Mouse (Mus musculus): ENCODE measurements around the gene Sds.

Gene Sds

GRCm38 (mm10) chr5:120476296-120476695, at the start of gene Sds:
TSS of gene Sds (plus strand) at chr5:120476526.
- in situ Hi-C loops (cut with MboI) = no loop called here

DNA sequence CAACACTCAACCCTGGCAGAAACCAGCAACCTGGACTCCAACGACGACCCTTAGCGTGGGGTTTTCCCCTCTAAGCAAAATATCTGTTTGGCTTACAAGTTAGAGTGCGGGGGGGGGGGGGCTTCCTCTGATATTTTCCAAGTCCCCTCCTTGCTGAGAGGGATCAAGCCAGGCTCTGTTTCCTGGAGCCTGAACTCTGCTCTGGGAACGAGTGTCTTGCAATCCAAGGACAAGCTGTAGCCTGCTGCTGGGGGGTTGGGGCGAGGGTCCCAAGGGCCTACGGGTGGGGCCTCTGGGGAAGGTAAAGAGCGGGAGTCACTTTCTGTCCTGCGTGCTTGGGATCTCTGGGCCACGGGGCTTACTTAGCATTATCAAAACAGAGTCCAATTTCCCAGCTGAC, 49.8 kb upstream of the Sds start:
- in situ Hi-C loops (cut with MboI) = no loop called here

- in situ Hi-C loops (cut with MboI) = no loop called here
Observed at GRCm38 (mm10) chr5:120427451-120427938, 48.8 kb upstream of the Sds start.

DNA sequence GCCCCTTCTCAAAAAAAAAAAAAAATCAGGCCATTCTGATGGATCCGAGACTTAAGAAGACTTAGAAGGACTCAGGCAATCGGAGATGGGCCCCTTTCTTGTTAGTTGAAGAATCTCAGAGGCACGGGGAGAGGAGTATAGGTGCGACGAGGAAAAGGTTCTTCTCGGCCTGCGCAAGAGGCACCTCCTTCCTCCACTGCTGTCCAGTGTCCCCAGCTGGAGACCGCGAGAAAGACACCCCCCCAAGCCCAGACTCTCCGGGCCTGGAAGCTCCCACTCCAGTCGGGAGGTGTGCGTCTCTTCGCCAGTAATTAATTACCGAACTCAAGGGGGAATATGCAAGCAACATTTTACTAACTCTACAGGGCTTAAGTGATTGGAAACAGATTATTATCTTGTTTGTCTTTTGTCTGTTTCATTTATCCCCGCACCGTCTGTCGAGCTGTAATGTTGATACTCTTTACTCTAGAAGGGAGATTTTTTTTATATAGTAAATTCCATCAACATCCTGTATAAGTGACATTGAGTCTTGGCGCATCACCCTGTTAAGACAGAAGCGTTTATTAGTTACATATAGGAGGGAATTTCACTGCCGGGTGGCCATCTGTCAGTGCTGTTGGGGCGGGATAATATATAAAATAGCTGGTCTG, 48.0 kb upstream of the Sds start:
- in situ Hi-C loops (cut with MboI) = no loop called here

DNA sequence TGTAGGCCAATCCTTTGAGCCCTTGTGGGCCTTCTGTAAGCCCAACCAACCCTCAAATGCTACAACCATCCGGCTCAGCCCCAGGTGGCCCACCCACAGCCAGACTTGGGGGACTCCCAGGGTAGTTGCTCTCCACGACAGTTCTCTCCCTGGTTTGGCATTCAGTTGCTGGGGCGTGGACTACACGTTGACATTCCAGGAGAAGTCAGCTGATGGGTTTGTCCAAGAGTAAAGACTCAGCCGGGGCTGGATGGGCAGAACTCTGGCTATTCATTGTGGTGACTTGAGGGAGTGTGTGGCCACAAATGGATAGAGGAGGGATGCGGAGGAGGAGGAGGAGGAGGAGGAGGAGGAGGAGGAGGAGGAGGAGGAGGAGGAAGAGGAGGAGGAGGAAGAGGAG, 47.3 kb upstream of the Sds start:
- in situ Hi-C loops (cut with MboI) = no loop called here

GRCm38 (mm10) chr5:120429692-120430091, 46.6 kb upstream of the Sds start:
- in situ Hi-C loops (cut with MboI) = no loop called here

DNA sequence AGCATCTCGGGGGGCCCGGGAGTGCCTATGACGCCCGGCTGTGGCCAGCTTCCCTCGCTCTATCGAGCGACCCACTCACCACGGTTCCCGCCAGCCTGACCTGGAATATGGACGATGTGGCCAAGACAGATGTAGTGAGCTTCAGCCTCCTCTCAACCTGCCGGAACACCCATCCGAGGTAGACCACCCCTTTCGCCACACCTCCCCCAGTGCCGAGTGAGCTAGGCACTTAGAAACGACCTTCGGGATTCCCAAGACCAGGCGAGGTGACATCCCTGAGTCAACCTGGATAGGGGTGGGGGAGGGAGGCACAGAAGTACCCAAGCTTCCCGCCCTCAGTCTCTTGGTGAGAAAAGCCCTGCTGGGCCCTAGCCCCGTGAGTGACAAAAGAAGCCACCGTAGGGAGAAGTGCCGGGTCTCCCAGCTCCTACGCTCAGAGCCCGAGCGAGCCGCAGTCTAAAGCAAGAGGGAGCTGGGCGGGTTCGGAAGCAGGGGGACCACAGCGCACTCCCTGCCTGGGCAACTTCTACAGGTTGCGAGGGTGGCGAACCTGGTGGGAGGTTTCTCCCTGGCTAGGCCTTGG, 45.2 kb upstream of the Sds start:
- in situ Hi-C loops (cut with MboI) = no loop called here

DNA sequence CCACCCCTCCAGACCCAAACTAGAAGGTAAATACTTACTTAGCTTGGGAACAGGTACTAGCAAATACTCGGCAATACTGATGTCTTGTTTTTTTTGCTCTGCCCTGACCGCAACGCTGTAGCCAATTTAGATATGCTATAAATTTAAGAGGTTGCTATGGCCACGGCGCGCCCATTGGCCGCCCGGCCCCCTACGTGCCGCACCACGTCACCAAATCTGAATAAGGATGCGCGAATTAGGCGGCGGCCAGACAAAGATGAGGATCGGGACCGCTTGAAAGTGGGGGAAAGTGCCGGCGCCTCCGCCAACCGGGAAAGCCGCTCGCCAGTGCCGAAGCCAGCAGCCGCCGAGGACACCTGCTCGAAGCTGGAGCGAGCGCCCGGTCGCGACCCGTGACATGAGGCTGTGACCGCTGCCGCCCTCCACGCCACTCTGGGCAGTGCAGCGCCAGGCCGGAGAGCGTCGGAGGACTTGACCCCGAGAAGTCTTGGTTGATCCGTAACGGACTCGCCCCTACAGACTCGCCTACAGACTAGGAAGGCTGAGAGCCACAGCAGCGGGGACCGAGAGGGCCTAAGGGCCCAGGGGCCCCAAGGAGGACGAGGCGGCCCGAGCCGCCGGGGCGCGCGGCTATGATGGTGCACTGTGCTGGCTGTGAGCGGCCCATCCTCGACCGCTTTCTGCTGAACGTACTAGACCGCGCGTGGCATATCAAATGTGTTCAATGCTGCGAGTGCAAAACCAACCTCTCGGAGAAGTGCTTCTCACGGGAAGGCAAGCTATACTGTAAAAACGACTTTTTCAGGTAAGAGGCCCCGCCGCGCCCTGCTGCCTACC, 44.5 kb upstream of the Sds start, which contains the start of gene Lhx5:
TSS of gene Lhx5 (plus strand) at position 51 of the 837 bp plus-strand sequence.
- in situ Hi-C loops (cut with MboI) = no loop called here

DNA sequence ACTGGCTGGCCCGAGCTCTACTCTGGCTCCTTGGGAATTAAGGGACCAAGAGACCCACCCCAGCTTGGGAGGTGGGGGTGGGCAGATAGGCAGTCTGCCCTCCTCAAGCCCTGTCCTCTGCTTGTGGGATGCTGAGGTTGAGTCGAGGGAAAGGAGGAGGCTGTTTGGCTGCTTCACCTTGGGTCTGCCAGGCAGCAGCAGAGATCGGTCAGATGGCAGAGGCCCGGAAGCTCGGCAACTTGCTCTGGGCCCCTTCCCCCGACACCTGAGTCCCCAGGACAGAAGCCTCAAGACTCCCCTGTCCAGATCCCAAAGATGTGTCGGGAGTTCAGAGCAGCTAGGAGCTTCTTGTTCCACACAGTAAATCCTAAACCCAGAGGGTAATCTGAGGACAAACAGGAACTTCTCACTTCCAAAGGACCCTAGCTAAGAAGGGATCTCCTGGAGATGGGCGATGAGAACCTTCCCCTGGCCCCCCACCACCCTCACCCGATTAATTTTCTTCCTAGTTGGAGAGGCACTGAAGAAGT, 43.8 kb upstream of the Sds start:
- in situ Hi-C loops (cut with MboI) = no loop called here

DNA sequence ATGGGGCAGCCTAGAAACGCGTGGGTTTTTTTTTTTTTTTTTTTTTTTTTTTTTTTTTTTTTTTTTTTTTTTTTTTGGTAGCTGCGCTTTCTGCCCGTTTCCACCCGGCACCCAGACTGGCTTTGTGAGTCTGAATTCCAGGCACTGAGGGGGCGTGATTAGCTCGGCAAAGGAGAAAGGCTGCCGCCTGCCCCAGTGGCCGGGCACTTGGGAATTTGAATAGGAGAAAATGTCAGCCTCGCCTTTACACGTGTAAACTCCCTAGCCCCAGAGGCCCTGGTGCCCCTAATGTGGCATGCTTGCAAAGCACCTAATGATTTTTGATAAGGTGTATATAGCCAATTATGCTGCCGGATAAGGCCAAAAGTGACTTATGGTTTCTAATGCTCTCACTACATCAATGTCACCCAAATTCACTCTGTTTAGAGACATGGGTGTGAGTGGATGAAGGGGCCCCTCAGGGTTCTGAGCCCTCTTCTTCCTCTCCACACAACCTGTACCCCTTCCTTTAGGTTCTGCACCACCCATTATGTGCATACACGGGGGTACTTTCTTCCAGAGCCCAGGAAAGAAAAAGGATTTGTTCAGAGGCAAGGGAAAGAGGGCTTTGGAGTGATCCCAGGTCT, 43.1 kb upstream of the Sds start:
- in situ Hi-C loops (cut with MboI) = no loop called here

DNA sequence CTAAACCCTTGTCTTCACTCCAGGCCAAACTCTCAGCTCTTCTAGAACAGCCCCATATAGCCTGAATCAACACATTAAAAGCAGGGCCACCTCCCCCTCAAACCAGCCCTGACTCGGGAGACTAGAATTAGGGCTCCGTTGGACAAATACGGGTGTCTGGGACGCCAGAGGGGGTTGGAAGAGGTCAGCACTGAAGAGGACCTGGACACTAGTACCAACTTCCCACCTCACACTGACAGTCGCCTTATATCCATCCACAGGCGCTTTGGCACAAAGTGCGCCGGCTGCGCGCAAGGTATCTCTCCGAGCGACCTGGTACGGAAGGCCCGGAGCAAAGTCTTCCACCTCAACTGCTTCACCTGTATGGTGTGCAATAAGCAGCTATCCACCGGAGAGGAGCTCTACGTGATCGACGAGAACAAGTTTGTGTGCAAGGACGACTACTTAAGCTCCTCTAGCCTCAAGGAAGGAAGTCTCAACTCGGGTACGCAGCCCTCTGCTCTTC, 42.0 kb upstream of the Sds start:
- in situ Hi-C loops (cut with MboI) = no loop called here

GRCm38 (mm10) chr5:120435006-120435681, 41.2 kb upstream of the Sds start:
- in situ Hi-C loops (cut with MboI) = no loop called here

GRCm38 (mm10) chr5:120435731-120436501, 40.4 kb upstream of the Sds start:
- in situ Hi-C loops (cut with MboI) = no loop called here

GRCm38 (mm10) chr5:120436885-120437495, 39.3 kb upstream of the Sds start:
- in situ Hi-C loops (cut with MboI) = no loop called here

DNA sequence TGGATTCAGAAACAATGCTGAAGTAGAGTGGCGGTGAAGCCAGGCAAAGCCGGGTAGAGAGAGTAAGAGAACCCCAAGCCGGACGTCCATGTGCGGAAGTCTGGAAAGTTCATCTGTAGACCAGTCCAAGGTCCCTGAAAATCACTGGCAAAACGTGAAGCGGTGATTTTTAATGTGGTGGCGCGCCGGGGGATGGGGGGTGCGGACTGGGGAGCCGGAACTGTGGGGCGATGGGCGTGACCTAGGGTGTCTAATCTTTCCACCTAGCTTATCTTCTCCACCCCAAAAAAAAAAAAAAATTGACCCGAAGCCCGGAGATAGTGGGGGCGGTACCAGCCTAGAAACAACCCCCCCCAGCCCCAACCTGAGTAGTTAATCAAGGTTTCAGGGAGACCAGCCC, 38.8 kb upstream of the Sds start:
- in situ Hi-C loops (cut with MboI) = no loop called here

- in situ Hi-C loops (cut with MboI) = no loop called here
Observed at GRCm38 (mm10) chr5:120437986-120438385, 38.3 kb upstream of the Sds start.

GRCm38 (mm10) chr5:120438469-120438868, 37.9 kb upstream of the Sds start:
- in situ Hi-C loops (cut with MboI) = no loop called here

- in situ Hi-C loops (cut with MboI) = no loop called here
Observed at GRCm38 (mm10) chr5:120438991-120439710, 37.2 kb upstream of the Sds start.

GRCm38 (mm10) chr5:120439887-120440670, 36.2 kb upstream of the Sds start:
- in situ Hi-C loops (cut with MboI) = no loop called here
